Mouse (Mus musculus): ENCODE measurements around the gene Nab2.

Nab2 gene

DNA sequence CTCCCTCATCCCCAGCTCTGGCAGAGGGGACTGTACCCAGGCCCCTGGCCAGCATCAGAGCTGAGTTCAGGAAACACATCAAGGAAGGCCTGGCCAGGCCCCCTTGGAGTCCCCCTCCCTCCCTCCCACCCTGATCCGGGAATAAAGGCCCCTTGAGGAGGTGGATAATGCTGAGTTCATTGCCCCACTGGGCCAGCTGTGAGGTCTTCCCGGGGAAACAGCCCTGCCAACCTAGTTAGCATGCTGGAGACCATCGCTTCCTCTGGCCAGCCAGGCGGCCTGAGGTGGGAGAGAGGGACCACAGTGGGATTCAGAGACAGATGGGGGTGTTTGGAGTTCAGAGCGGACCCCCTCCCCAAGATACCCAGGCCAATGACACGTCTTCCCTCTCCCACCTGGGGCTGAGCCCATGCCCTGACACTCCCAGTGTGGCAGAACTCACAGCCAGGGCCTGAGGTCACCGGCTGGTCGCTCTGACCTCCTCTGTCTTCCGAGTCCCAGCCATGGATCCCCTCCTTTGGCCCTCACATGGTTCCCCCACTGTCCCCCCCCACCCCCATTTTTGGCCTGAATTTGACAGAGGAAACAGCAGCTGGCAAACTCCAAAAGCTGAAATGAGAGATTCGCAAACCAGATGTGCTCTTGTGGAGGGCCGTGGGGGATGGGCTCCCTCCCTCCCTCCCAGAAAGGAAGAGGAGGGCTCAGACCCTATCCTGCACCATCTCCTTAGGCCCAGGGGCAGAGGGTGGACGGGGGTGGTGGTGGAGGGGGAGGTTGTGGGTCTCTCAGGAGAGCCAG is 53.9 kb downstream of the Nab2 start:
- DNase-seq (ENCODE audit: low read depth): no peak

DNA sequence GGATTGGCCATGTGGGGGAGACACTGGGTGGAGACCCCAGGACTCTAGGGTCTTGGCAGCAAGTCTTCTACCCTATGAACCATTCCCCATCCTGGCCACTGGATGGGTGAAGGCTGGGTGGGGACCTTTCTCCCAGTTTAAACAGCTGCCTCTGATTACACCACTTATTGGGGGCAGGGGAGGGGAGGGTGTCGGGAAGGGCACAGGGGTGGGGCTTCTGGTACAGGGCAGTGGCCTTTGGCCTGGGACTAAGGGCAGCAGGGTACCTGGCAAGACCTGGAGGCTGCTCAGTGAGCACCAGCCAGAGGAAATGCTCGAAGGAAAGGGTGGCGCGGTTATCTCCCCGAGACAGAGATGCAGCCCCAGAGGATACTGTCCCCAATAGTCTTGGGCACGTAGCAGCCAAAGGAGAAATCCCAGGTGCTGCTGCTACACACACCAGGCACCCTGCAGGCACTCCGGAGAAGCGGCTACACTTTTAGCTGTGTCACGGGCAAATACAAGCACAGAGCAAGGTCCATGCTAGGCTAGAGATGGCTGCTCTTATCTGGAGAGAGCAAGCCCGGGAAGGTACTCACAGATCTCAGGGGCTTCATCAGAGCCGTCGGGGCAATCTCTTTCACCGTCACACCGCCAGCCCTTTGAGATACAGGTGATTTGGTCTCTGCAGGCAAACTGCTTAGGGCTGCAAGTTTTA is 56.1 kb downstream of the Nab2 start:
- DNase-seq (ENCODE audit: low read depth): no peak
